Mouse (Mus musculus) stomach, adult 2 months (tissue): ENCODE results near the gene Gm3147. TPM values are rescaled to one million over a fixed set of nuclear protein-coding genes. Genes with fewer than 3 reads are reported as not detected.

ENCODE experiments used
- polyA plus RNA-seq: library from polyadenylated mRNA; depleted of rRNA; stranded (reverse); fragments of >200 nt; gene quantifications from 2 replicates; pipeline ENCODE4 v1.2.3, GENCODE M21; 2012; rRNA removed

Gm3147 gene
- polyA plus RNA-seq = not detected in 2 replicates

DNA sequence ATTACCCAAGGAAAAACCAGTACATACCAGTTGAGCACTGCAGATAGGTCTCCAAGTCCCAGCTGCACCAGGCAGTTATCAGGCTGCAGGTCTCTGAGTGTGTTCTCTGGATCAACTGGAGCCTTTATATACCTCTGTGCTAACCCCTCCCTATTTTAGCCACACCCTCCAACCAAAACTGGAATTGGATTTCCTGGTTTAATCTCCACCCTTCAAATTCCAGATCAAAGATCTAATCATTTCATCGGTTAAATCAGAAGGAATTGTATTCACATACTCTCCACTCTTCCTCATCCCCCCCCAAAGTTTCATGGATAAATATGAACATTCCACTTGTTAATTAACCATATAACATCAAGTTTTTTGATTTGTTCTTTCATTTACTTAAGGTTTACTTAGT is at the start of gene Gm3147:
TSS of gene Gm3147 (minus strand) at position 101 of the 400 bp plus-strand sequence.

DNA sequence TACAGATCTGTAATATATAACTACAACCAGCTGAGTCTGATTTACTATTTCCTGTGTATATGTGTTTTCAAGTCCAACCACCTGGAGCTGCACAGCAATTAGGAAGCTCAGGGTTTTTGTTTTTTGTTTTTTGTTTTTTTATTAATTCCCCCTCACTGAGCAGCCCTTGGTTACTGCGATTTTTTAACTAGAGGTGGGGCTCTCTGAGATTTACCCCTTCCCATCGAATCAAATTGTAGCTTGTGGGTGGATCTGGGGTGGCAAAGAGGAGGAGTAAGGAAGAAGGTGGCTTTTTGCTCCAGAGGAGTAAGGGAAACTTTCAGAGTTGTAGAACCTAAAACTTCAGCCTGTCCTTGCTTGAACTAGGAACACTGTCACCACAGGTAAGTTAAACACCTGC is 31.9 kb upstream of the Gm3147 start, which contains the start of gene Gm6205:
TSS of gene Gm6205 (plus strand) at position 301 of the 400 bp plus-strand sequence.

GRCm38 (mm10) chr5:94623679-94624078 is 7.5 kb upstream of the Gm3147 start, which contains the start of gene Gm6509:
Gm6509 (plus strand) TSS chr5:94623979.

Other genes starting within 250 kb of the Gm3147 start
- not detected in 2 replicates for gene Gm7682, start 170.6 kb downstream of the Gm3147 start, polyA plus RNA-seq
- not detected in 2 replicates for gene Gm3139, start 90.1 kb downstream of the Gm3147 start, polyA plus RNA-seq
- not detected in 2 replicates for gene Gm6509, start 7.6 kb upstream of the Gm3147 start, polyA plus RNA-seq
- not detected in 2 replicates for gene Gm6205, start 32.0 kb upstream of the Gm3147 start, polyA plus RNA-seq
- gene Gm3183, start 249.1 kb upstream of the Gm3147 start, polyA plus RNA-seq = not detected in 2 replicates